13 mouse cellular contexts compared by ENCODE assay signal in the genomic region with DNA sequence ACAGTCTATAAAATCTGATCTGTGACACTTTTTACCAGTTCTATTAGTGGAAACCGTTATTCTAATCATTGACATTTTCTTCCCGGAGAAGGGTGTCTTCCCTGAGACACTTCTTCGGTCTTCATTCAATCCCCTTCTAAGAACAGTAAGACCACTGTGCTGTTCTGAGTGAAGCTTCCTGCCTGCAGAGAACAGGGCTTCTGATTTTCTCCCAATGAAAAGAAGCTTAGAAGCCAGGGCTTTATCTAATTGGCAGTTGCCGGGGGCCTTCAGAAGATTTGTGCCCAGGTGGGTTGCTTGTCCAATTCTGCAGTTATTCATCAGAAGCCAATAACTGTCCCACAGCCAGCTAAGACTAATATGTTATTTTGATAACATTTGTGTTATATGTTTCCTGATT.
"Had no signal": no experiment of that assay in that cellular context is flagged by ENCODE, and none has a peak within 500 bp of the region (broad histone marks: within the 10 kb centered on the region; RNA-seq: fewer than 3 reads in every experiment).

No protein-coding gene starts in this region.

- H3K27me3 ChIP-seq: kidney, embryonic 15.5 days; lung, embryonic 15.5 days; midbrain, embryonic 13.5 days; neural tube, embryonic 13.5 days had no signal

- ATAC-seq: midbrain, embryonic 13.5 days had no signal

- H3K27ac ChIP-seq: kidney, embryonic 15.5 days; left cerebral cortex, adult 2 months; limb, embryonic 10.5 days; liver, embryonic 14.5 days; lung, embryonic 15.5 days; midbrain, embryonic 13.5 days; neural tube, embryonic 13.5 days had no signal

- H3K36me3 ChIP-seq: kidney, embryonic 15.5 days; limb, embryonic 10.5 days; lung, embryonic 15.5 days; midbrain, embryonic 13.5 days; neural tube, embryonic 13.5 days had no signal

- H3K9ac ChIP-seq: kidney, embryonic 15.5 days; liver, embryonic 14.5 days; lung, embryonic 15.5 days; midbrain, embryonic 13.5 days; neural tube, embryonic 13.5 days had no signal

- H3K4me3 ChIP-seq: kidney, embryonic 15.5 days; left cerebral cortex, adult 2 months; limb, embryonic 10.5 days; lung, embryonic 15.5 days; midbrain, embryonic 13.5 days; neural tube, embryonic 13.5 days had no signal

- DNase-seq: kidney, postnatal 14 days; right cerebral cortex, adult 18-20 months; right cerebral cortex, postnatal 4 days; spleen, adult 18-20 months; thymus, adult 18-20 months; thymus, postnatal 14 days had no signal

- H3K4me1 ChIP-seq: kidney, embryonic 15.5 days; limb, embryonic 10.5 days; lung, embryonic 15.5 days; neural tube, embryonic 13.5 days had no signal

- H3K4me2 ChIP-seq: kidney, embryonic 15.5 days; lung, embryonic 15.5 days; midbrain, embryonic 13.5 days; neural tube, embryonic 13.5 days had no signal

- H3K9me3 ChIP-seq: kidney, embryonic 15.5 days; limb, embryonic 10.5 days; lung, embryonic 15.5 days; midbrain, embryonic 13.5 days; neural tube, embryonic 13.5 days had no signal
